Mouse (Mus musculus) lung, postnatal 0 days (tissue): ENCODE data around the gene Oas2. TPM values are rescaled to one million over a fixed set of nuclear protein-coding genes. Genes with fewer than 3 reads are reported as not detected.
"Not testable (repeated sequence)": the region's sequence is repeated elsewhere in the genome, so short reads cannot be mapped to it uniquely, and the experiment has no call there.

ENCODE experiments used
- ATAC-seq: fragments of 200-750 bp; cut with Nextera tagmentation; 2 replicates; pipeline ENCODE4 v1.8.0; 2017; ENCODE audit warnings: moderate library complexity
- DNase-seq: peaks from one replicate; pipeline ENCODE4 v3.0.0-alpha.2; 2016; ENCODE audit warnings: low spot score
- H3K27ac ChIP-seq: fragments of 300-500 bp; sonication (generic); 2 replicates; pipeline ENCODE4 v1.5.1; 2014; ENCODE audit warnings: antibody characterized with exemption, mild to moderate bottlenecking, low read length, mixed read lengths
- H3K27me3 ChIP-seq: fragments of 300-500 bp; sonication (generic); replicated peaks from 2 replicates; pipeline ENCODE4 v1.6.1; 2014; ENCODE audit warnings: low read length, mixed read lengths; ENCODE audit not compliant: insufficient read depth
- H3K36me3 ChIP-seq: fragments of 300-500 bp; sonication (generic); 2 replicates; pipeline ENCODE4 v1.6.1; 2014; ENCODE audit warnings: low read length, mixed read lengths; ENCODE audit not compliant: insufficient read depth
- H3K4me1 ChIP-seq: fragments of 300-500 bp; sonication (generic); 2 replicates; pipeline ENCODE4 v1.6.1; 2014; ENCODE audit warnings: antibody characterized with exemption, low read depth, low read length, mixed read lengths; ENCODE audit not compliant: insufficient read depth
- H3K4me2 ChIP-seq: fragments of 300-500 bp; sonication (generic); replicated peaks from 2 replicates; pipeline ENCODE4 v1.6.1; 2014; ENCODE audit warnings: low read depth, mild to moderate bottlenecking, low read length, moderate library complexity, mixed read lengths
- H3K4me3 ChIP-seq: fragments of 300-500 bp; sonication (generic); 2 replicates; pipeline ENCODE4 v1.5.1; 2014; ENCODE audit warnings: low read depth, low read length
- H3K9ac ChIP-seq: fragments of 300-500 bp; sonication (generic); replicated peaks from 2 replicates; pipeline ENCODE4 v1.6.1; 2014; ENCODE audit warnings: low read depth, mild to moderate bottlenecking
- H3K9me3 ChIP-seq: fragments of 300-500 bp; sonication (generic); 2 replicates; pipeline ENCODE4 v1.6.1; 2016; ENCODE audit warnings: low read length, mixed read lengths
- CTCF ChIP-seq: IDR thresholded peaks from 2 replicates; pipeline ENCODE4 v1.5.1; 2016; ENCODE audit warnings: antibody characterized with exemption, mild to moderate bottlenecking
- EP300 ChIP-seq: IDR thresholded peaks from 2 replicates; pipeline ENCODE4 v1.6.1; 2016; ENCODE audit warnings: antibody characterized with exemption, mild to moderate bottlenecking, control low read depth
- WGBS: fragments of 180-500 bp; shearing (Covaris S2); extraction: QIAGEN DNeasy Blood & Tissue Kit; methylation state at CpG from one replicate; pipeline ENCODE4 v1.1.7; 2014; 5-methylcytosine and 5-hydroxymethylcytosine counted together
- polyA plus RNA-seq: library from polyadenylated mRNA; unstranded; fragments of >200 nt; fragmentation: Nextera tagmentation; extraction: Ambion mirVana; gene quantifications from 2 replicates; pipeline ENCODE4 v1.2.1, GENCODE M21; 2015

Oas2 gene
- 0.21 and 0.31 TPM in 2 replicates for polyA plus RNA-seq

DNA sequence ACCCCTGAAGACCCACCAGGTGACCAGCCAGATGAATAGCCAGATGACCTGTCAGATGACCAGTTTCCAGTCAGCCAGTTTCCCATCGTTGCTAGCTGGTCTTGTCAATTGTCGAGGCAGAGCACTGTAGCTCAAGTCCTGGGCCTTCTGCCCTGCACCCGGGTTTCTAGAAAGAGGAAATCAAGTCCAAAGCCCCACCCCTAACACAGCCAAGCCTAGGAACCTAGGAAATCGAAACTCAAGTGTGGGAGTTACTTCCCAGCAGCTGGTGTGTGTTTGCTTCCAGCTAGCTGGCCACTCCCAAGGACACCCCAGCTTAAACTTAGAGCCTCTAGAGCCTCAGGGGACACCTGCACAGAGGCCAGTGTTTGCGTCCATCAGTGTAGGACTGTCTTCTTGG, at the start of gene Oas2:
Gene Oas2 (minus strand): TSS at position 166 of the 400 bp plus-strand sequence.
- Histone ChIP-seq H3K4me1 (no peaks in the 10 kb centered on the region), H3K4me3 (no peak within 1 kb of the TSS), H3K9ac (no peak within 1 kb of the TSS), H3K4me2 (peak within 1 kb of the TSS; percentile 8; the same call in 1 of the 2 replicates), H3K27ac (no peak within 1 kb of the TSS), H3K9me3 (no peaks in the 10 kb centered on the region), H3K36me3 (no peaks in the 10 kb centered on the region), H3K27me3 (no peaks in the 10 kb centered on the region)
- TF ChIP-seq EP300: no peak
- DNase-seq: peak; percentile 37
- peak; percentile 49; the same call in 1 of the 2 replicates for ATAC-seq
- 48% methylated on average over 5 of the region's 5 CpGs for WGBS

GRCm38 (mm10) chr5:120798943-120799342, 49.3 kb upstream of the Oas2 start:
- ATAC-seq, H3K4me1 ChIP-seq, DNase-seq, H3K9ac ChIP-seq, H3K27ac ChIP-seq, H3K27me3 ChIP-seq, H3K4me2 ChIP-seq, H3K9me3 ChIP-seq, H3K4me3 ChIP-seq, H3K36me3 ChIP-seq: not testable (repeated sequence)
- 30% methylated on average over 1 of the region's 2 CpGs for WGBS

DNA sequence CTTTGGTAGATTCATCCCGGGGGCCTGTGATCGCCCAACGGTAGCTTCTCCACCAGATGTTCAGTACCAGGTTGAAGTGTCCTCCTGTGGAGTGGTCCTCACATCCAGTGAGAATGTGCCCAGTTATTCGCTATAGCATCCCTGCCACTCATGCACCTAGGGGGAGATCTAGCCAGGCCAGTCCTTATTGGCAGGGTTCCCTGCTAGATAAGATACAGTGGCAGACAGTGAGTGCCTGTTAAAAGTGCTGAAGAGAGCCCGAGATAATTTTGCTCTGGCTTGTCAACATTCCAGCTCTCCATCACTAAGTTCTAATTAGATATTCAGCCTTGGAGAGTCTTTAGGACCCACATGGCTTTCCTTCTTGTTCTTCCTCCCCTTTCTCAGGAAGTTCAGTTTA, 48.5 kb upstream of the Oas2 start:
- not testable (repeated sequence) for ATAC-seq, H3K27ac ChIP-seq, H3K27me3 ChIP-seq, DNase-seq, H3K9ac ChIP-seq, H3K9me3 ChIP-seq, H3K36me3 ChIP-seq, H3K4me2 ChIP-seq, H3K4me3 ChIP-seq, H3K4me1 ChIP-seq
- WGBS: 57% methylated on average over 5 of the region's 5 CpGs

GRCm38 (mm10) chr5:120795480-120796034, 45.9 kb upstream of the Oas2 start, which contains the start of gene Oas1e:
Oas1e (minus strand) TSS chr5:120795530.
- not testable (repeated sequence) for H3K4me3 ChIP-seq, H3K9me3 ChIP-seq, H3K36me3 ChIP-seq, H3K4me2 ChIP-seq, H3K27me3 ChIP-seq, H3K4me1 ChIP-seq, H3K9ac ChIP-seq, H3K27ac ChIP-seq
- DNase-seq: peak; percentile 41
- WGBS: 45% methylated on average over 8 of the region's 9 CpGs
- peak; percentile 53 for ATAC-seq

DNA sequence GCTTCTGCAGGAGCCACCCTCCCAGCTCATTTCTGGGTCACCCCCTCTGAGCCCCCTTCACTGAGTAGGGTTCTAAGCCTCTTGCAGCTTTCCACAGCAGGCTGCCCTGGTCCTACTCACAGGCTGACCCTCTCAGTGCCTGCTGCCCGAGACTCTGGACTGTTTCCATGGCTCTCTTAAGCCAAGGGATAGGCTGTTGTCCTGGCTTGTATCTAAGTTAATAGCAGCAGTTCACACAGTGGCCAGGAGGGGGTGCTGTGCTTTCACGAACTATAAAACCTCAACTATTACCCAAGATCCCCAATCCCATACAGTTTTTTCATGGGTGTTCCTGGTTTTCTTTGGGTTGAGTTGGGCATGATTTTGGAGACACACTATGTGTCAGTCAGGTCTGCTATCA, 43.4 kb upstream of the Oas2 start:
- Histone ChIP-seq H3K4me1 (no peaks in the 10 kb centered on the region), H3K4me2 (no peak overlapping the region), H3K36me3 (no peaks in the 10 kb centered on the region), H3K9ac (no peak overlapping the region), H3K27me3 (no peaks in the 10 kb centered on the region), H3K9me3 (no peaks in the 10 kb centered on the region), H3K4me3 (no peak overlapping the region), H3K27ac (no peak overlapping the region)
- peak; percentile 79 for TF ChIP-seq CTCF
- no peak for TF ChIP-seq EP300
- WGBS: 23% methylated on average over 2 of the region's 2 CpGs
- DNase-seq (peak; percentile 52), ATAC-seq (peak; percentile 38; the same call in 1 of the 2 replicates)

- no peaks in the 10 kb centered on the region for H3K27me3 ChIP-seq
- no peaks in the 10 kb centered on the region for H3K9me3 ChIP-seq
- no peaks in the 10 kb centered on the region for H3K4me1 ChIP-seq
- WGBS: 59% methylated on average over 3 of the region's 3 CpGs
- H3K4me3 ChIP-seq: no peak overlapping the region
- TF ChIP-seq CTCF: no peak
- no peaks in the 10 kb centered on the region for H3K36me3 ChIP-seq
- no peak for DNase-seq
- H3K9ac ChIP-seq: no peak overlapping the region
- no peak overlapping the region for H3K4me2 ChIP-seq
- ATAC-seq: no peak
- no peak overlapping the region for H3K27ac ChIP-seq
These were observed 37.4 kb upstream of the Oas2 start for GRCm38 (mm10) chr5:120787042-120787441.

GRCm38 (mm10) chr5:120782446-120782845, 32.8 kb upstream of the Oas2 start:
- ATAC-seq: no peak

More at GRCm38 (mm10) chr5:120782446-120782845, 32.8 kb upstream of the Oas2 start:
- TF ChIP-seq CTCF (no peak), EP300 (no peak)
- no peaks in the 10 kb centered on the region for H3K9me3 ChIP-seq
- no peak overlapping the region for H3K27ac ChIP-seq
- H3K4me1 ChIP-seq: no peaks in the 10 kb centered on the region
- no peak overlapping the region for H3K4me3 ChIP-seq
- no peak for DNase-seq
- no peaks in the 10 kb centered on the region for H3K27me3 ChIP-seq
- WGBS: 67% methylated on average over 2 of the region's 2 CpGs
- no peak overlapping the region for H3K4me2 ChIP-seq
- H3K9ac ChIP-seq: no peak overlapping the region
- H3K36me3 ChIP-seq: no peaks in the 10 kb centered on the region
